Mouse (Mus musculus) small intestine, adult 2 months (tissue): ENCODE results near the gene Sptb. TPM values are rescaled to one million over a fixed set of nuclear protein-coding genes. Genes with fewer than 3 reads are reported as not detected.
A peak's percentile ranks its signal among the peaks of the same experiment; 100 is the strongest.

Source experiments
- H3K27ac ChIP-seq: fragments of 200-500 bp; 2 replicates; pipeline ENCODE4 v1.5.1; 2012; ENCODE audit warnings: low read depth, low read length, control low read depth, inconsistent platforms; ENCODE audit not compliant: insufficient read depth
- H3K27me3 ChIP-seq: fragments of 200-500 bp; 2 replicates; pipeline ENCODE4 v1.6.1; 2012; ENCODE audit warnings: mild to moderate bottlenecking, moderate library complexity, low read length, inconsistent platforms; ENCODE audit not compliant: control insufficient read depth, insufficient read depth
- H3K36me3 ChIP-seq: fragments of 200-500 bp; 2 replicates; pipeline ENCODE4 v1.6.1; 2012; ENCODE audit warnings: mild to moderate bottlenecking, low read length, control low read depth, inconsistent platforms; ENCODE audit not compliant: control insufficient read depth, insufficient read depth
- H3K4me1 ChIP-seq: fragments of 200-500 bp; 2 replicates; pipeline ENCODE4 v1.6.1; 2012; ENCODE audit warnings: low read length, inconsistent platforms, mixed read lengths; ENCODE audit not compliant: control insufficient read depth, insufficient read depth, insufficient read length
- H3K4me3 ChIP-seq: fragments of 200-500 bp; 2 replicates; pipeline ENCODE4 v1.5.1; 2012; ENCODE audit warnings: low read depth, mild to moderate bottlenecking, control low read depth, inconsistent platforms, low read length, moderate library complexity
- CTCF ChIP-seq: fragments of 200-500 bp; IDR thresholded peaks from 2 replicates; pipeline ENCODE4 v1.5.1; 2012; ENCODE audit warnings: low read depth, mild to moderate bottlenecking, control low read depth, inconsistent platforms, low read length, moderate library complexity, mixed read lengths; ENCODE audit not compliant: insufficient replicate concordance, insufficient read length; ENCODE audit errors: extremely low read depth
- POLR2A ChIP-seq: fragments of 200-500 bp; IDR thresholded peaks from 2 replicates; pipeline ENCODE4 v1.6.1; 2012; ENCODE audit warnings: low read depth, mild to moderate bottlenecking, control low read depth, inconsistent platforms, low read length, moderate library complexity
- WGBS: fragments of 180-500 bp; shearing (Covaris S2); methylation state at CpG from one replicate; pipeline ENCODE4 v1.1.7; 2018; 5-methylcytosine and 5-hydroxymethylcytosine counted together
- polyA plus RNA-seq: library from polyadenylated mRNA; depleted of rRNA; stranded (reverse); fragments of >200 nt; gene quantifications from 2 replicates; pipeline ENCODE4 v1.2.3, GENCODE M21; 2012

The Sptb gene
- polyA plus RNA-seq, 1 experiment: 0.60 TPM

- Histone ChIP-seq H3K4me1 (peaks cover 4% of the 10 kb centered on the region; the same call in 1 of the 2 replicates), H3K27me3 (peaks cover 54% of the 10 kb centered on the region), H3K27ac (no peak overlapping the region), H3K36me3 (no peaks in the 10 kb centered on the region), H3K4me3 (peak overlapping the region; percentile 96)
- WGBS: 2% methylated on average over 53 of the region's 55 CpGs
- TF ChIP-seq CTCF (no peak), POLR2A (no peak)
Measured at GRCm38 (mm10) chr12:76709795-76710350, 474 bp downstream of the Sptb start.

GRCm38 (mm10) chr12:76708956-76709794, 1.2 kb downstream of the Sptb start:
- Histone ChIP-seq H3K27ac (no peak overlapping the region), H3K27me3 (peaks cover 54% of the 10 kb centered on the region), H3K36me3 (no peaks in the 10 kb centered on the region), H3K4me3 (peak overlapping the region; percentile 96), H3K4me1 (peaks cover 4% of the 10 kb centered on the region; the same call in 1 of the 2 replicates)
- WGBS: 13% methylated on average over 34 of the region's 34 CpGs
- TF ChIP-seq POLR2A: no peak
- no peak for TF ChIP-seq CTCF

- Histone ChIP-seq H3K27me3 (peaks cover 53% of the 10 kb centered on the region), H3K4me3 (no peak overlapping the region), H3K27ac (no peak overlapping the region), H3K4me1 (peaks cover 4% of the 10 kb centered on the region; the same call in 1 of the 2 replicates), H3K36me3 (no peaks in the 10 kb centered on the region)
- WGBS: 76% methylated on average over 3 of the region's 3 CpGs
- TF ChIP-seq POLR2A: no peak
- no peak for TF ChIP-seq CTCF
Measured at GRCm38 (mm10) chr12:76708181-76708580, 2.2 kb downstream of the Sptb start.

- peaks cover 3% of the 10 kb centered on the region for H3K4me1 ChIP-seq
- 83% methylated on average over 13 of the region's 13 CpGs for whole genome bisulfite sequencing
- H3K4me3 ChIP-seq: no peak overlapping the region
- no peaks in the 10 kb centered on the region for H3K27me3 ChIP-seq
- TF ChIP-seq POLR2A (no peak), CTCF (no peak)
- H3K27ac ChIP-seq: no peak overlapping the region
- no peaks in the 10 kb centered on the region for H3K36me3 ChIP-seq
Measured at GRCm38 (mm10) chr12:76696380-76696935, 13.9 kb downstream of the Sptb start.

- Histone ChIP-seq H3K36me3 (no peaks in the 10 kb centered on the region), H3K4me3 (no peak overlapping the region), H3K4me1 (peaks cover 3% of the 10 kb centered on the region), H3K27ac (no peak overlapping the region), H3K27me3 (no peaks in the 10 kb centered on the region)
- WGBS: 73% methylated on average over 5 of the region's 5 CpGs
- TF ChIP-seq CTCF: no peak
- TF ChIP-seq POLR2A: no peak
Measured at GRCm38 (mm10) chr12:76695773-76696172, 14.6 kb downstream of the Sptb start.

GRCm38 (mm10) chr12:76694801-76695505, 15.4 kb downstream of the Sptb start:
- H3K27ac ChIP-seq: no peak overlapping the region
- TF ChIP-seq POLR2A: no peak
- no peak for TF ChIP-seq CTCF
- no peaks in the 10 kb centered on the region for H3K36me3 ChIP-seq
- WGBS: 6% methylated on average over 17 of the region's 17 CpGs
- peaks cover 3% of the 10 kb centered on the region for H3K4me1 ChIP-seq
- no peaks in the 10 kb centered on the region for H3K27me3 ChIP-seq
- H3K4me3 ChIP-seq: peak overlapping the region; percentile 36
